Mouse (Mus musculus) MEL (cell line): ENCODE measurements around the gene Trim40. TPM values are rescaled to one million over a fixed set of nuclear protein-coding genes. Genes with fewer than 3 reads are reported as not detected.

Source experiments
- DNase-seq: peaks from one replicate; pipeline ENCODE4 v3.0.0; 2011; ENCODE audit warnings: low read depth, low spot score
- H3K27ac ChIP-seq: 2 replicates; pipeline ENCODE4 v1.5.1; 2012; ENCODE audit warnings: low read depth, mild to moderate bottlenecking, control low read depth, low read length, moderate library complexity; ENCODE audit not compliant: control insufficient read depth
- H3K27me3 ChIP-seq, 2 experiments: fragments of 150-350 bp in 1 of 2; sonication (generic) in 1 of 2; 2 replicates each; pipeline ENCODE4 v1.6.1; 2012; ENCODE audit warnings: low read length in 2 of 2, mild to moderate bottlenecking in 2 of 2, improper control_type of control experiment in 1 of 2, moderate library complexity in 1 of 2; ENCODE audit not compliant: insufficient read depth in 2 of 2, control insufficient read depth in 1 of 2
- H3K36me3 ChIP-seq, 2 experiments: 2 replicates each; pipeline ENCODE4 v1.6.1; 2012 to 2014; ENCODE audit warnings: low read length in 2 of 2, improper control_type of control experiment in 1 of 2, inconsistent platforms in 1 of 2, mild to moderate bottlenecking in 1 of 2; ENCODE audit not compliant: insufficient read depth in 2 of 2, control insufficient read depth in 1 of 2
- H3K4me1 ChIP-seq, 2 experiments: fragments of 150-350 bp in 1 of 2; sonication (generic) in 1 of 2; 2 replicates each; pipeline ENCODE4 v1.6.1; 2012; ENCODE audit warnings: low read length in 2 of 2, improper control_type of control experiment in 1 of 2, mild to moderate bottlenecking in 1 of 2; ENCODE audit not compliant: insufficient read depth in 2 of 2, control insufficient read depth in 1 of 2
- H3K4me3 ChIP-seq, 2 experiments: fragments of 150-350 bp in 1 of 2; sonication (generic) in 1 of 2; 2 replicates each; pipeline ENCODE4 v1.5.1; 2012; ENCODE audit warnings: low read depth in 2 of 2, low read length in 2 of 2, mild to moderate bottlenecking in 2 of 2, moderate library complexity in 2 of 2, control low read depth in 1 of 2, improper control_type of control experiment in 1 of 2; ENCODE audit not compliant: control insufficient read depth in 1 of 2, insufficient read depth in 1 of 2
- H3K79me2 ChIP-seq: 2 replicates; pipeline ENCODE4 v1.6.1; 2012; ENCODE audit warnings: mild to moderate bottlenecking, low read length, moderate library complexity; ENCODE audit not compliant: control insufficient read depth, poor library complexity, insufficient read depth
- H3K9ac ChIP-seq: 2 replicates; pipeline ENCODE4 v1.6.1; 2012; ENCODE audit warnings: low read depth, mild to moderate bottlenecking, control low read depth, low read length, moderate library complexity; ENCODE audit not compliant: control insufficient read depth, poor library complexity, severe bottlenecking
- H3K9me3 ChIP-seq: fragments of 150-350 bp; sonication (generic); replicated peaks from 2 replicates; pipeline ENCODE4 v1.6.1; 2012; ENCODE audit warnings: mild to moderate bottlenecking, low read length, improper control_type of control experiment, moderate library complexity; ENCODE audit not compliant: insufficient read depth
- BHLHE40 ChIP-seq: IDR thresholded peaks from 2 replicates; pipeline ENCODE4 v1.6.1; 2012; ENCODE audit warnings: low read depth, mild to moderate bottlenecking, inconsistent platforms, low read length, improper control_type of control experiment, borderline replicate concordance
- CHD2 ChIP-seq: IDR thresholded peaks from 2 replicates; pipeline ENCODE4 v1.6.1; 2011; ENCODE audit warnings: low read length, improper control_type of control experiment
- E2F4 ChIP-seq: IDR thresholded peaks from 2 replicates; pipeline ENCODE4 v1.6.1; 2011; ENCODE audit warnings: low read depth, low read length, improper control_type of control experiment, borderline replicate concordance
- ELF1 ChIP-seq: IDR thresholded peaks from 2 replicates; pipeline ENCODE4 v1.6.1; 2014; ENCODE audit warnings: low read depth, mild to moderate bottlenecking, inconsistent platforms, low read length, improper control_type of control experiment, moderate library complexity
- EP300 ChIP-seq, 2 experiments: IDR thresholded peaks; 2 replicates each; pipeline ENCODE4 v1.6.1; 2011; ENCODE audit warnings: improper control_type of control experiment in 2 of 2, low read length in 2 of 2, low read depth in 1 of 2, mild to moderate bottlenecking in 1 of 2
- GABPA ChIP-seq: IDR thresholded peaks from 2 replicates; pipeline ENCODE4 v1.6.1; 2012; ENCODE audit warnings: low read depth, mild to moderate bottlenecking, inconsistent platforms, low read length, improper control_type of control experiment, moderate library complexity
- KAT2A ChIP-seq: conservative IDR thresholded peaks from 2 replicates; pipeline ENCODE4 v1.6.1; 2012; ENCODE audit warnings: low read depth, low read length, improper control_type of control experiment, inconsistent platforms
- MAFK ChIP-seq: IDR thresholded peaks from 2 replicates; pipeline ENCODE4 v1.6.1; 2011; ENCODE audit warnings: low read depth, mild to moderate bottlenecking, low read length, improper control_type of control experiment, borderline replicate concordance
- MAX ChIP-seq: IDR thresholded peaks from 2 replicates; pipeline ENCODE4 v1.6.1; 2011; ENCODE audit warnings: low read length, improper control_type of control experiment
- MYB ChIP-seq: IDR thresholded peaks from 2 replicates; pipeline ENCODE4 v1.6.1; 2011; ENCODE audit warnings: mild to moderate bottlenecking, low read depth, low read length, improper control_type of control experiment
- POLR2AphosphoS5 ChIP-seq: IDR thresholded peaks from 2 replicates; pipeline ENCODE4 v1.6.1; 2012; ENCODE audit warnings: low read depth, borderline replicate concordance, mild to moderate bottlenecking, inconsistent platforms, low read length, moderate library complexity, mixed read lengths
- RAD21 ChIP-seq: IDR thresholded peaks from 2 replicates; pipeline ENCODE4 v1.6.1; 2011; ENCODE audit warnings: mild to moderate bottlenecking, low read depth, low read length, improper control_type of control experiment
- RCOR1 ChIP-seq: IDR thresholded peaks from 2 replicates; pipeline ENCODE4 v1.6.1; 2012; ENCODE audit warnings: low read depth, mild to moderate bottlenecking, inconsistent platforms, low read length, improper control_type of control experiment
- SIN3A ChIP-seq: IDR thresholded peaks from 2 replicates; pipeline ENCODE4 v1.6.1; 2012; ENCODE audit warnings: low read length, improper control_type of control experiment, inconsistent platforms
- SMC3 ChIP-seq: IDR thresholded peaks from 2 replicates; pipeline ENCODE4 v1.6.1; 2011; ENCODE audit warnings: low read depth, low read length, improper control_type of control experiment
- TAL1 ChIP-seq: IDR thresholded peaks from 2 replicates; pipeline ENCODE4 v1.6.1; 2012; ENCODE audit warnings: mild to moderate bottlenecking, inconsistent platforms, low read length, moderate library complexity, mixed read lengths
- USF2 ChIP-seq, 2 experiments: IDR thresholded peaks; 2 replicates each; pipeline ENCODE4 v1.6.1; 2011 to 2012; ENCODE audit warnings: improper control_type of control experiment in 2 of 2, low read length in 2 of 2, borderline replicate concordance in 1 of 2, inconsistent platforms in 1 of 2, low read depth in 1 of 2, mild to moderate bottlenecking in 1 of 2; ENCODE audit not compliant: insufficient read depth in 1 of 2
- ZC3H11A ChIP-seq: IDR thresholded peaks from 2 replicates; pipeline ENCODE4 v1.6.1; 2012; ENCODE audit warnings: low read depth, mild to moderate bottlenecking, inconsistent platforms, low read length, improper control_type of control experiment
- ZNF384 ChIP-seq: IDR thresholded peaks from 2 replicates; pipeline ENCODE4 v1.6.1; 2012; ENCODE audit warnings: low read depth, mild to moderate bottlenecking, inconsistent platforms, low read length, improper control_type of control experiment
- polyA plus RNA-seq, 2 experiments: library from polyadenylated mRNA; stranded (reverse) in 1 of 2; unstranded in 1 of 2; fragments of >175 nt in 1 of 2; fragments of >200 nt in 1 of 2; gene quantifications; 2 replicates each; pipeline versions ENCODE4 v1.2.1 to v1.2.4; 2012; ENCODE audit warnings: low replicate concordance in 2 of 2, low read depth in 1 of 2; ENCODE audit not compliant: insufficient read length in 2 of 2, insufficient read depth in 1 of 2, missing spikeins in 1 of 2
- total RNA-seq: library from RNA; depleted of rRNA; stranded (reverse); fragments of 300-350 nt; gene quantifications from 2 replicates; pipeline ENCODE4 v1.2.3, GENCODE M21; 2012; rRNA removed

Gene Trim40
- total and polyA plus RNA-seq, 3 experiments, result 0.04 TPM; not detected in 1

DNA sequence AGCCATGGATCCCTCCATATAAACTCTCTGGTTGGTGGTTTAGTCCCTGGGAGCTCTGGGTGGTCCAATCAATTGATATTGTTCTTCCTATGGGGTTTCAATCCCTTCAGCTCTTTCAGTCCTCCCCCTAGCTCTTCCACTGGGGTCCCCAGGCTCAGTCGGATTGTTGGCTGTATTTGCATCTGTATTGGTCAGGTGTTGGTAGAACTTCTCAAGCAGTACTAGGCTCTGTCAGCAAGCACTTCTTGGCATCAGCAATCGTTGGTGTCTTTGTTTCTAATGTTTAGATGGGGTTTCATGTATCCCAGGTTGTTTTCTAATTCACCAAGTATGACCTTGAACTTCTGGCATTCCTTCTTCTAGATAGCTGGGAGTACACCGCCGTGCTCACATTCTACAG lies 57.2 kb downstream of the Trim40 start:
- peaks cover 2 to 3% of the 10 kb centered on the region in 2 experiments; a peak in 3 of 4 replicates for H3K4me1 ChIP-seq
- no peak overlapping the region for H3K4me3 ChIP-seq
- H3K79me2 ChIP-seq, result no peaks in the 10 kb centered on the region
- H3K36me3 ChIP-seq, result peaks cover 0 to under 1% of the 10 kb centered on the region in 2 experiments; a peak in 1 of 4 replicates
- H3K27ac ChIP-seq, result no peak overlapping the region
- H3K27me3 ChIP-seq, result peaks cover 12 to 18% of the 10 kb centered on the region in 2 experiments
- TF ChIP-seq E2F4, result no peak
- TF ChIP-seq ZC3H11A, result no peak
- no peak for TF ChIP-seq RAD21
- TF ChIP-seq RCOR1, result no peak
- no peak for TF ChIP-seq GABPA
- no peak for TF ChIP-seq MAFK
- TF ChIP-seq SMC3, result no peak
- no peak for TF ChIP-seq BHLHE40
- TF ChIP-seq TAL1, result no peak
- TF ChIP-seq SIN3A, result no peak
- TF ChIP-seq MAX, result no peak
- TF ChIP-seq ZNF384, result no peak
- no peak for TF ChIP-seq ELF1
- TF ChIP-seq KAT2A, result no peak
- no peak for TF ChIP-seq CHD2
- TF ChIP-seq USF2 (IDR thresholded peaks at IDR 0.05; ENCODE audit: borderline replicate concordance in 1 of 2, insufficient read depth in 1 of 2, low read depth in 1 of 2, low read length in 2 of 2), result no peak
- TF ChIP-seq EP300 (IDR thresholded peaks at IDR 0.05; ENCODE audit: low read depth in 1 of 2, low read length in 2 of 2), result no peak
- no peak for TF ChIP-seq POLR2AphosphoS5
- TF ChIP-seq MYB, result no peak
- DNase-seq, result no peak
- H3K9ac ChIP-seq, result no peak overlapping the region
- no peaks in the 10 kb centered on the region for H3K9me3 ChIP-seq

Other genes starting within 250 kb of the Trim40 start
- gene H2-M9, start 247.5 kb downstream of the Trim40 start, total RNA-seq, result not detected in 2 replicates
- not detected for gene H2-M9, start 247.5 kb downstream of the Trim40 start, polyA plus RNA-seq
- gene H2-M1, start 217.9 kb downstream of the Trim40 start, total RNA-seq, result not detected in 2 replicates
- not detected for gene H2-M1, start 217.9 kb downstream of the Trim40 start, polyA plus RNA-seq
- not detected in 2 replicates for gene H2-M10.5, start 117.2 kb downstream of the Trim40 start, total RNA-seq
- not detected for gene H2-M10.5, start 117.2 kb downstream of the Trim40 start, polyA plus RNA-seq
- gene H2-M10.6, start 78.0 kb downstream of the Trim40 start, total RNA-seq, result not detected in 2 replicates
- gene H2-M10.6, start 78.0 kb downstream of the Trim40 start, polyA plus RNA-seq, result not detected
- gene Trim26, start 53.0 kb downstream of the Trim40 start, total RNA-seq, result 4.9 and 5.6 TPM in 2 replicates
- gene Trim26, start 53.0 kb downstream of the Trim40 start, polyA plus RNA-seq, result 10 to 100 TPM in 1 of 2 experiments, not detected in 1; 12.4 TPM
- not detected in 2 replicates for gene Trim15, start 22.9 kb downstream of the Trim40 start, total RNA-seq
- under 1 TPM in 1 of 2 experiments, not detected in 1; 0.07 TPM for gene Trim15, start 22.9 kb downstream of the Trim40 start, polyA plus RNA-seq
- 20.6 and 30.2 TPM in 2 replicates for gene Trim10, start 20.5 kb downstream of the Trim40 start, total RNA-seq
- 10 to 100 TPM in 1 of 2 experiments, not detected in 1; 30.4 TPM for gene Trim10, start 20.5 kb downstream of the Trim40 start, polyA plus RNA-seq
- not detected in 2 replicates for gene Trim31, start 8.0 kb upstream of the Trim40 start, total RNA-seq
- not detected for gene Trim31, start 8.0 kb upstream of the Trim40 start, polyA plus RNA-seq
- gene Rnf39, start 52.8 kb upstream of the Trim40 start, total RNA-seq, result not detected in 2 replicates
- gene Rnf39, start 52.8 kb upstream of the Trim40 start, polyA plus RNA-seq, result under 1 TPM in 1 of 2 experiments, not detected in 1; 0.18 TPM
- gene Ppp1r11, start 61.6 kb upstream of the Trim40 start, total RNA-seq, result 128 and 138 TPM in 2 replicates
- gene Ppp1r11, start 61.6 kb upstream of the Trim40 start, polyA plus RNA-seq, result 100 to 1,000 TPM in 1 of 2 experiments, not detected in 1; 146 TPM
- 20.5 and 26.4 TPM in 2 replicates for gene Znrd1, start 68.4 kb upstream of the Trim40 start, total RNA-seq
- 10 to 100 TPM in 1 of 2 experiments, not detected in 1; 38.2 TPM for gene Znrd1, start 68.4 kb upstream of the Trim40 start, polyA plus RNA-seq
- 2.8 and 3.4 TPM in 2 replicates for gene Znrd1as, start 68.5 kb upstream of the Trim40 start, total RNA-seq
- 1 to 10 TPM in 1 of 2 experiments, not detected in 1; 1.8 TPM for gene Znrd1as, start 68.5 kb upstream of the Trim40 start, polyA plus RNA-seq
- not detected in 2 replicates for gene 2410137M14Rik, start 91.1 kb upstream of the Trim40 start, total RNA-seq
- not detected for gene 2410137M14Rik, start 91.1 kb upstream of the Trim40 start, polyA plus RNA-seq
- not detected in 2 replicates for gene H2-M5, start 99.4 kb upstream of the Trim40 start, total RNA-seq
- not detected for gene H2-M5, start 99.4 kb upstream of the Trim40 start, polyA plus RNA-seq
- gene Zfp57, start 111.0 kb upstream of the Trim40 start, total RNA-seq, result not detected in 2 replicates
- not detected for gene Zfp57, start 111.0 kb upstream of the Trim40 start, polyA plus RNA-seq
- not detected in 2 replicates for gene Mog, start 133.3 kb upstream of the Trim40 start, total RNA-seq
- not detected for gene Mog, start 133.3 kb upstream of the Trim40 start, polyA plus RNA-seq
- 1.5 and 2.2 TPM in 2 replicates for gene Gabbr1, start 155.8 kb upstream of the Trim40 start, total RNA-seq
- 10 to 100 TPM in 1 of 2 experiments, not detected in 1; 14.6 TPM for gene Gabbr1, start 155.8 kb upstream of the Trim40 start, polyA plus RNA-seq
- gene Olfr90, start 198.4 kb upstream of the Trim40 start, total RNA-seq, result 0.08 TPM in 1 of 2 replicates, not detected in the other
- under 1 TPM in 1 of 2 experiments, not detected in 1; 0.08 TPM for gene Olfr90, start 198.4 kb upstream of the Trim40 start, polyA plus RNA-seq
- gene Olfr91, start 208.2 kb upstream of the Trim40 start, total RNA-seq, result not detected in 2 replicates
- not detected for gene Olfr91, start 208.2 kb upstream of the Trim40 start, polyA plus RNA-seq
- gene Olfr92, start 230.0 kb upstream of the Trim40 start, total RNA-seq, result not detected in 2 replicates
- not detected for gene Olfr92, start 230.0 kb upstream of the Trim40 start, polyA plus RNA-seq